Comparison of ENCODE assay signal across 9 mouse cellular contexts in the genomic region with DNA sequence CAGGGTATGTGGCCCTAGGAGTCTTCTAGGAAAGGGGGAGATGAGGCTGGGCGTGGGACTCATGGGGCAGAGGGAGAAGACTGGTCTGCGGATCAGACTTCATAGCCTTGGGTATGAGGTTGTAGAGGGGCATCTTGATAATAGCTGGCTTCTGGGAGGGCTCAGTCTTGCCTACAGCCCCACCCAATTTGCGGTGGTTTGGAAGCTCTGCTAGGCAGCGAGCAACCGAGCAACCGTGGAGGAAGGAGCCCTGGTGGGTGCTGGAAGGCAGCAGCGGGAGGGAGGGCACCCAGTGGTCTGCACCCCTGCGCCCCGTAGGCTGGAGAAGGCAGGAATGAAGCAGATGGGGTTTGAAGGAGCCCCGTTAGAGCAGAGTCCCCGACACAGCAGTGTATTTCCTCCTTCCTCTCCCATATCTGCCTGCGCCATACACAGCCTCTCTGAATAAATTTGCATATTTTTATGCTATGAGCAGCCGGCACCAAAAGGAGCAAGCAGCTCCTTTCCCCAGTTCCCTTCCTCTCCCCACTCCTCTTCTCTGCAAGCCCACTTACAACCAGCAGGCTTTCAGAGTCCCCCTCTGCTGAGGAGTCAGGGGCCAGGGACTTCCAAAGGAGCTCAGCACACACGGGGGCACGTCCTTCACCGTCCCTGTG. TPM values are rescaled to one million over a fixed set of nuclear protein-coding genes. Genes with fewer than 3 reads are reported as not detected.
A peak's percentile ranks its signal among the peaks of the same experiment; 100 is the strongest.
DNase-seq lines count a peak whose midpoint lies in the region; ATAC-seq and TF ChIP-seq lines count a peak whose summit lies in the region.
"Had no signal": no experiment of that assay in that cellular context is flagged by ENCODE, and none has a peak within 500 bp of the region (broad histone marks: within the 10 kb centered on the region; RNA-seq: fewer than 3 reads in every experiment).

No protein-coding gene starts in this region.

- H3K27me3 ChIP-seq in kidney, embryonic 15.5 days, result no peaks in the 10 kb centered on the region
- H3K27me3 ChIP-seq in embryonic facial prominence, embryonic 11.5 days (ENCODE audit: control insufficient read depth, insufficient read depth, low read length), result no peaks in the 10 kb centered on the region
- no peaks in the 10 kb centered on the region for H3K27me3 ChIP-seq in midbrain, postnatal 0 days (ENCODE audit: insufficient read depth, low read length)

- peak; percentile 53 for TF ChIP-seq CTCF in midbrain, postnatal 0 days (IDR thresholded peaks at IDR 0.05)

- peak overlapping the region; percentile 11; the same call in 1 of the 2 replicates for H3K4me3 ChIP-seq in kidney, embryonic 15.5 days (replicated peaks)
- H3K4me3 ChIP-seq in embryonic facial prominence, embryonic 11.5 days (ENCODE audit: low read depth, low read length), result no peak overlapping the region
- H3K4me3 ChIP-seq in midbrain, postnatal 0 days (ENCODE audit: low read depth, low read length), result no peak overlapping the region

- no peak for ATAC-seq in kidney, embryonic 15.5 days (replicated peaks; ENCODE audit: low FRiP score)
- ATAC-seq in embryonic facial prominence, embryonic 11.5 days (replicated peaks; ENCODE audit: insufficient number of reproducible peaks, low FRiP score, low TSS enrichment, low read depth), result peak; percentile 26; the same call in 1 of the 2 replicates
- ATAC-seq in midbrain, postnatal 0 days (ENCODE audit: low FRiP score), result peak; percentile 57

- 42% methylated on average over 16 of the region's 16 CpGs for WGBS in kidney, embryonic 15.5 days
- WGBS in embryonic facial prominence, embryonic 11.5 days, result 38% methylated on average over 16 of the region's 16 CpGs
- 19% methylated on average over 16 of the region's 16 CpGs for WGBS in midbrain, postnatal 0 days

- H3K9me3 ChIP-seq in kidney, embryonic 15.5 days (replicated peaks), result no peaks in the 10 kb centered on the region
- no peaks in the 10 kb centered on the region for H3K9me3 ChIP-seq in embryonic facial prominence, embryonic 11.5 days (replicated peaks; ENCODE audit: control insufficient read depth, low read length)
- no peaks in the 10 kb centered on the region for H3K9me3 ChIP-seq in midbrain, postnatal 0 days (ENCODE audit: low read length)

- peaks cover 6% of the 10 kb centered on the region; the same call in 1 of the 2 replicates for H3K4me1 ChIP-seq in kidney, embryonic 15.5 days
- no peaks in the 10 kb centered on the region for H3K4me1 ChIP-seq in embryonic facial prominence, embryonic 11.5 days (ENCODE audit: control insufficient read depth, insufficient read depth, low read length)
- H3K4me1 ChIP-seq in midbrain, postnatal 0 days (ENCODE audit: insufficient read depth, low read length), result peaks cover 12% of the 10 kb centered on the region; the same call in 1 of the 2 replicates

- peak overlapping the region; percentile 52 for H3K4me2 ChIP-seq in kidney, embryonic 15.5 days
- peak overlapping the region; percentile 13; the same call in 1 of the 2 replicates for H3K4me2 ChIP-seq in embryonic facial prominence, embryonic 11.5 days (ENCODE audit: low read depth, low read length)
- H3K4me2 ChIP-seq in midbrain, postnatal 0 days (ENCODE audit: low read depth, low read length, poor library complexity, severe bottlenecking), result peak overlapping the region; percentile 28

- H3K9ac ChIP-seq in kidney, embryonic 15.5 days, result no peak overlapping the region
- H3K9ac ChIP-seq in embryonic facial prominence, embryonic 11.5 days (replicated peaks; ENCODE audit: low read length), result peak overlapping the region; percentile 20; the same call in 1 of the 2 replicates
- 0 out of 2 replicates have a peak overlapping the region, but pooled peaks have one; percentile 29 for H3K9ac ChIP-seq in midbrain, postnatal 0 days (replicated peaks; ENCODE audit: low read length, poor library complexity, severe bottlenecking)

- H3K36me3 ChIP-seq in kidney, embryonic 15.5 days, result no peaks in the 10 kb centered on the region
- H3K36me3 ChIP-seq in embryonic facial prominence, embryonic 11.5 days (replicated peaks; ENCODE audit: control insufficient read depth, insufficient read depth, low read depth, low read length), result no peaks in the 10 kb centered on the region
- no peaks in the 10 kb centered on the region for H3K36me3 ChIP-seq in midbrain, postnatal 0 days (ENCODE audit: insufficient read depth, low read length)

- no peak for DNase-seq in kidney, adult 18-20 months
- DNase-seq in embryonic facial prominence, embryonic 11.5 days (ENCODE audit: low spot score), result no peak
- DNase-seq in induced T-regulatory cell, adult 2 months (ENCODE audit: low read depth), result peak; percentile 4
- no peak for DNase-seq in midbrain, postnatal 0 days (ENCODE audit: low spot score)
- no peak for DNase-seq in adrenal gland, postnatal 25 days
- DNase-seq in ovary, postnatal 10 days (ENCODE audit: low spot score), result no peak
- DNase-seq in adrenal gland, adult 2 months, result no peak

- H3K27ac ChIP-seq in kidney, embryonic 15.5 days, result no peak overlapping the region
- no peak overlapping the region; the same call in 1 of the 2 replicates for H3K27ac ChIP-seq in embryonic facial prominence, embryonic 11.5 days (replicated peaks; ENCODE audit: low read depth, low read length)
- peak overlapping the region; percentile 75 for H3K27ac ChIP-seq in midbrain, postnatal 0 days (ENCODE audit: low read depth, low read length)

RNA-seq across cellular contexts. Expression of a gene that starts 20.9 kb away (rescaled TPM):
- not detected in 2 replicates for polyA plus RNA-seq in kidney, embryonic 15.5 days (2015; fragmentation: Nextera tagmentation; extraction: Ambion mirVana)
- polyA plus RNA-seq in embryonic facial prominence, embryonic 11.5 days (2014; fragmentation: Nextera tagmentation; extraction: Ambion mirVana), result not detected in 2 replicates
- not detected in 2 replicates for total RNA-seq in midbrain, postnatal 0 days (2014; rRNA removed)
- polyA plus RNA-seq in midbrain, postnatal 0 days (2015; fragmentation: Nextera tagmentation; extraction: Ambion mirVana), result not detected in 2 replicates
- not detected in 2 replicates for total RNA-seq in adrenal gland, postnatal 25 days (2021)
- total RNA-seq in adrenal gland, adult 2 months (2021), result not detected
- polyA plus RNA-seq in adrenal gland, adult 2 months (2012; rRNA removed), result not detected in 2 replicates
- total RNA-seq: layer of hippocampus, postnatal 36 days had no signal
